Comparison of ENCODE assay signal across 9 mouse cellular contexts in genomic region chr10:80901409-80902272, GRCm38 (mm10). TPM values are rescaled to one million over a fixed set of nuclear protein-coding genes. Genes with fewer than 3 reads are reported as not detected.
DNase-seq lines count a peak whose midpoint lies in the region; ATAC-seq and TF ChIP-seq lines count a peak whose summit lies in the region.
"Had no signal": no experiment of that assay in that cellular context is flagged by ENCODE, and none has a peak within 500 bp of the region (broad histone marks: within the 10 kb centered on the region; RNA-seq: fewer than 3 reads in every experiment).

No protein-coding gene starts in this region.

- H3K27ac ChIP-seq in ES-E14 (ENCODE audit: insufficient read depth, low read depth, low read length, poor library complexity, severe bottlenecking): no peak overlapping the region
- peak overlapping the region; percentile 74 for H3K27ac ChIP-seq in heart, embryonic 16.5 days (ENCODE audit: low read length)
- peak overlapping the region; percentile 90 for H3K27ac ChIP-seq in liver, embryonic 12.5 days

- H3K4me1 ChIP-seq in ES-E14 (ENCODE audit: control insufficient read depth in 2 of 2, insufficient read depth in 2 of 2, low read length in 2 of 2, poor library complexity in 1 of 2): peaks cover 0 to 22% of the 10 kb centered on the region in 2 experiments; a peak in 1 of 4 replicates
- H3K4me1 ChIP-seq in heart, embryonic 16.5 days (ENCODE audit: control insufficient read depth, insufficient read depth, low read length): peaks cover 10% of the 10 kb centered on the region
- peaks cover 33% of the 10 kb centered on the region for H3K4me1 ChIP-seq in liver, embryonic 12.5 days

- 88% methylated on average over 19 of the region's 19 CpGs for WGBS in heart, embryonic 16.5 days
- WGBS in liver, embryonic 12.5 days (ENCODE audit: insufficient replicate concordance): 87% methylated on average over 19 of the region's 19 CpGs

- intact Hi-C loops in left cerebral cortex, postnatal 10 days (cut with DNase I): no loop called here

- 0 out of 4 replicates have a peak overlapping the region, but pooled peaks of 1 of the 2 experiments have one; percentile 10 for H3K4me3 ChIP-seq in ES-E14 (ENCODE audit: insufficient read depth in 1 of 2, low read depth in 1 of 2, low read length in 2 of 2, poor library complexity in 1 of 2, severe bottlenecking in 1 of 2)
- peak overlapping the region; percentile 30 for H3K4me3 ChIP-seq in heart, embryonic 16.5 days (ENCODE audit: low read length)
- peak overlapping the region; percentile 92 for H3K4me3 ChIP-seq in liver, embryonic 12.5 days

- peak; percentile 63 for DNase-seq in cerebellum, adult 9-10 months
- no peak for DNase-seq in ES-E14 (ENCODE audit: low read depth, low spot score)
- DNase-seq in embryo, embryonic 11 days: no peak
- DNase-seq in left cerebral cortex, adult 18-20 months (ENCODE audit: low spot score in 2 of 2): no peak
- DNase-seq in left cerebral cortex, postnatal 10 days (ENCODE audit: extremely low spot score in 1 of 2, low spot score in 2 of 2): no peak

- in situ Hi-C loops in ES-E14 (cut with MboI; ENCODE audit: low sequenced_read_pairs in 2 of 2, unreplicated experiment in 2 of 2): no loop called here

- peak overlapping the region; percentile 60 for H3K4me2 ChIP-seq in heart, embryonic 16.5 days (ENCODE audit: low read depth, low read length)
- peak overlapping the region; percentile 96 for H3K4me2 ChIP-seq in liver, embryonic 12.5 days

- H3K9ac ChIP-seq in ES-E14 (ENCODE audit: insufficient read depth, low read depth, low read length, poor library complexity, severe bottlenecking): 0 out of 2 replicates have a peak overlapping the region, but pooled peaks have one; percentile 3
- H3K9ac ChIP-seq in heart, embryonic 16.5 days (ENCODE audit: low read length): peak overlapping the region; percentile 50; the same call in 1 of the 2 replicates
- peak overlapping the region; percentile 33; the same call in 1 of the 2 replicates for H3K9ac ChIP-seq in liver, embryonic 12.5 days

- no peaks in the 10 kb centered on the region for H3K9me3 ChIP-seq in ES-E14 (ENCODE audit: control insufficient read depth, insufficient read depth, low read depth, low read length)
- H3K9me3 ChIP-seq in heart, embryonic 16.5 days (replicated peaks; ENCODE audit: control insufficient read depth, low read length): no peaks in the 10 kb centered on the region
- no peaks in the 10 kb centered on the region for H3K9me3 ChIP-seq in liver, embryonic 12.5 days (replicated peaks)

- ATAC-seq in cerebellum, adult (ENCODE audit: insufficient number of reproducible peaks, low FRiP score, low TSS enrichment): no peak
- no peak for ATAC-seq in heart, embryonic 16.5 days (replicated peaks; ENCODE audit: extremely low read depth, insufficient read depth, low FRiP score)
- no peak for ATAC-seq in liver, embryonic 12.5 days

- no peaks in the 10 kb centered on the region for H3K27me3 ChIP-seq in heart, embryonic 16.5 days (ENCODE audit: control insufficient read depth, insufficient read depth, low read length)
- no peaks in the 10 kb centered on the region for H3K27me3 ChIP-seq in liver, embryonic 12.5 days (replicated peaks)

- H3K36me3 ChIP-seq in ES-E14 (ENCODE audit: control insufficient read depth, insufficient read depth, low read length, poor library complexity, severe bottlenecking): peaks cover 45% of the 10 kb centered on the region
- peaks cover 31% of the 10 kb centered on the region for H3K36me3 ChIP-seq in heart, embryonic 16.5 days (ENCODE audit: control insufficient read depth, insufficient read depth)
- peaks cover 69% of the 10 kb centered on the region for H3K36me3 ChIP-seq in liver, embryonic 12.5 days

TF ChIP-seq in ES-E14, 5 proteins besides CTCF, POLR2A, EP300 and RAD21:
- no peak for TF ChIP-seq MAFK (IDR thresholded peaks at IDR 0.05; ENCODE audit: insufficient read depth, low read depth, low read length)
- no peak for TF ChIP-seq CHD2 (IDR thresholded peaks at IDR 0.05; ENCODE audit: low read depth, low read length)
- no peak for TF ChIP-seq HCFC1 (IDR thresholded peaks at IDR 0.05; ENCODE audit: borderline replicate concordance, insufficient read depth, low read length)
- no peak for TF ChIP-seq ZC3H11A (IDR thresholded peaks at IDR 0.05; ENCODE audit: borderline replicate concordance, low read depth, low read length)
- no peak for TF ChIP-seq ZNF384 (IDR thresholded peaks at IDR 0.05; ENCODE audit: low read depth, low read length)
TF ChIP-seq in ES-E14: peak in this region for 0.

RNA-seq across cellular contexts. Expression of gene Timm13, which starts 0.9 kb away (rescaled TPM):
- 219 and 244 TPM in 2 replicates for total RNA-seq in ES-E14 (2012; rRNA removed)
- polyA plus RNA-seq in heart, embryonic 16.5 days (2015; fragmentation: Nextera tagmentation; extraction: Ambion mirVana): 286 and 289 TPM in 2 replicates
- polyA plus RNA-seq in liver, embryonic 12.5 days (2016; fragmentation: Nextera tagmentation; extraction: Ambion mirVana): 271 and 301 TPM in 2 replicates
- total RNA-seq in left cerebral cortex, adult 18-20 months (2021): 100 to 1,000 TPM; 131 to 136 TPM
- total RNA-seq in left cerebral cortex, postnatal 10 days (2021): 100 to 1,000 TPM; 158 to 161 TPM

RNA-seq across cellular contexts. Expression of gene Lmnb2, which starts 16.4 kb away (rescaled TPM):
- total RNA-seq in ES-E14 (2012; rRNA removed): 66.5 and 88.2 TPM in 2 replicates
- 27.5 and 30.0 TPM in 2 replicates for polyA plus RNA-seq in heart, embryonic 16.5 days (2015; fragmentation: Nextera tagmentation; extraction: Ambion mirVana)
- polyA plus RNA-seq in liver, embryonic 12.5 days (2016; fragmentation: Nextera tagmentation; extraction: Ambion mirVana): 23.1 and 23.6 TPM in 2 replicates
- 10 to 100 TPM; 20.0 to 20.1 TPM for total RNA-seq in left cerebral cortex, adult 18-20 months (2021)
- 10 to 100 TPM; 20.4 to 21.3 TPM for total RNA-seq in left cerebral cortex, postnatal 10 days (2021)

RNA-seq across cellular contexts. Expression of gene Gadd45b, which starts 28.2 kb away (rescaled TPM):
- total RNA-seq in ES-E14 (2012; rRNA removed): 26.4 and 36.0 TPM in 2 replicates
- 33.6 and 34.3 TPM in 2 replicates for polyA plus RNA-seq in heart, embryonic 16.5 days (2015; fragmentation: Nextera tagmentation; extraction: Ambion mirVana)
- polyA plus RNA-seq in liver, embryonic 12.5 days (2016; fragmentation: Nextera tagmentation; extraction: Ambion mirVana): 1.6 and 2.0 TPM in 2 replicates
- total RNA-seq in left cerebral cortex, adult 18-20 months (2021): 10 to 100 TPM; 25.1 to 38.3 TPM
- total RNA-seq in left cerebral cortex, postnatal 10 days (2021): 10 to 100 TPM in 1 of 2 experiments, 1 to 10 TPM in 1; 8.2 to 10.4 TPM

RNA-seq across cellular contexts. Expression of gene Tmprss9, which starts 30.0 kb away (rescaled TPM):
- total RNA-seq in ES-E14 (2012; rRNA removed): 0.26 TPM in 1 of 2 replicates, not detected in the other
- polyA plus RNA-seq in heart, embryonic 16.5 days (2015; fragmentation: Nextera tagmentation; extraction: Ambion mirVana): not detected in 2 replicates
- polyA plus RNA-seq in liver, embryonic 12.5 days (2016; fragmentation: Nextera tagmentation; extraction: Ambion mirVana): 0.04 and 0.05 TPM in 2 replicates
- under 1 TPM; 0.12 to 0.26 TPM for total RNA-seq in left cerebral cortex, adult 18-20 months (2021)
- under 1 TPM in 1 of 2 experiments, not detected in 1; 0.13 TPM for total RNA-seq in left cerebral cortex, postnatal 10 days (2021)
- total RNA-seq: neutrophil, adult 5-6 weeks had no signal

RNA-seq across cellular contexts. Expression of gene Sppl2b, which starts 46.6 kb away (rescaled TPM):
- total RNA-seq in ES-E14 (2012; rRNA removed): 38.9 and 66.1 TPM in 2 replicates
- 28.4 and 33.2 TPM in 2 replicates for polyA plus RNA-seq in heart, embryonic 16.5 days (2015; fragmentation: Nextera tagmentation; extraction: Ambion mirVana)
- 66.1 and 70.5 TPM in 2 replicates for polyA plus RNA-seq in liver, embryonic 12.5 days (2016; fragmentation: Nextera tagmentation; extraction: Ambion mirVana)
- total RNA-seq in left cerebral cortex, adult 18-20 months (2021): 10 to 100 TPM; 45.6 to 53.7 TPM
- 10 to 100 TPM; 81.5 to 90.2 TPM for total RNA-seq in left cerebral cortex, postnatal 10 days (2021)
